Mouse (Mus musculus) heart, adult 2 months (tissue): ENCODE data around the gene Nr2e1.

Experiments used
- CTCF ChIP-seq: fragments of 200-600 bp; IDR thresholded peaks from 2 replicates; pipeline ENCODE4 v1.8.1; 2022; ENCODE audit warnings: antibody characterized with exemption, mild to moderate bottlenecking, moderate library complexity
- EP300 ChIP-seq: fragments of 200-500 bp; IDR thresholded peaks from 2 replicates; pipeline ENCODE4 v1.6.1; 2011; ENCODE audit warnings: low read depth, low read length, control low read depth; ENCODE audit not compliant: insufficient read depth
- POLR2A ChIP-seq: fragments of 200-500 bp; IDR thresholded peaks from 2 replicates; pipeline ENCODE4 v1.6.1; 2011; ENCODE audit warnings: mild to moderate bottlenecking, low read depth, low read length, control low read depth; ENCODE audit not compliant: insufficient read depth

GRCm38 (mm10) chr10:42630596-42631355, 47.3 kb upstream of the Nr2e1 start:
- TF ChIP-seq EP300 = no peak
- TF ChIP-seq POLR2A = no peak
- no peak for TF ChIP-seq CTCF
